Comparison of ENCODE assay signal across 1 mouse cellular context in genomic region chr7:109752008-109752925, GRCm38 (mm10).
TF ChIP-seq lines count a peak whose summit lies in the region.

TSS of gene Tmem9b (minus strand) at chr7:109752875.

TF ChIP-seq in CH12.LX, 34 proteins besides CTCF, POLR2A, EP300 and RAD21 (continued from another document):
- TF ChIP-seq MEF2A (IDR thresholded peaks at IDR 0.05; ENCODE audit: borderline replicate concordance, low read depth, low read length) = peak; percentile 25; the same call in 1 of the 2 replicates
- no peak for TF ChIP-seq MAZ (IDR thresholded peaks at IDR 0.05; ENCODE audit: low read depth, low read length)
- TF ChIP-seq IRF4 (IDR thresholded peaks at IDR 0.05; ENCODE audit: low read depth, low read length) = peak; percentile 18; the same call in 1 of the 2 replicates
- peak; percentile 38; the same call in 1 of the 2 replicates for TF ChIP-seq BHLHE40 (IDR thresholded peaks at IDR 0.05; ENCODE audit: low read depth, low read length)
- peak; percentile 73; the same call in 1 of the 2 replicates for TF ChIP-seq KAT2A (IDR thresholded peaks at IDR 0.05; ENCODE audit: insufficient replicate concordance, low read length)
- peak; percentile 90 for TF ChIP-seq ZMIZ1 (IDR thresholded peaks at IDR 0.05; ENCODE audit: low read depth, low read length)
- TF ChIP-seq ZKSCAN1 (IDR thresholded peaks at IDR 0.05; ENCODE audit: borderline replicate concordance, low read depth, low read length) = no peak
- no peak for TF ChIP-seq USF2 (conservative IDR thresholded peaks at IDR 0.05; ENCODE audit: low read depth, low read length)
- TF ChIP-seq RCOR1 (conservative IDR thresholded peaks at IDR 0.05; ENCODE audit: low read depth, low read length) = no peak
- TF ChIP-seq ZC3H11A (IDR thresholded peaks at IDR 0.05; ENCODE audit: low read depth, low read length) = no peak
- peak; percentile 92 for TF ChIP-seq ELF1 (IDR thresholded peaks at IDR 0.05; ENCODE audit: low read depth, low read length)
- TF ChIP-seq E2F4 (IDR thresholded peaks at IDR 0.05; ENCODE audit: insufficient replicate concordance, low read depth, low read length) = no peak
- no peak for TF ChIP-seq ZNF384 (IDR thresholded peaks at IDR 0.05; ENCODE audit: low read depth, low read length)
- TF ChIP-seq MAFK (IDR thresholded peaks at IDR 0.05; ENCODE audit: insufficient replicate concordance, low read length) = no peak
- no peak for TF ChIP-seq POLR2AphosphoS2 (IDR thresholded peaks at IDR 0.05; ENCODE audit: low read depth, low read length)
- TF ChIP-seq TCF12 (IDR thresholded peaks at IDR 0.05; ENCODE audit: low read depth, low read length) = no peak
- TF ChIP-seq USF1 (IDR thresholded peaks at IDR 0.05; ENCODE audit: low read depth, low read length) = no peak; the same call in 1 of the 2 replicates
- peak; percentile 17; the same call in 1 of the 2 replicates for TF ChIP-seq MAX (IDR thresholded peaks at IDR 0.05; ENCODE audit: low read length)
- peak; percentile 79 for TF ChIP-seq HCFC1 (IDR thresholded peaks at IDR 0.05; ENCODE audit: low read depth, low read length)
- no peak for TF ChIP-seq MYC (IDR thresholded peaks at IDR 0.05; ENCODE audit: low read depth, low read length)
- TF ChIP-seq JUN (IDR thresholded peaks at IDR 0.05; ENCODE audit: insufficient read depth, low read depth, low read length) = no peak
TF ChIP-seq in CH12.LX: peak in this region for 12.
